Mouse (Mus musculus) intestine, postnatal 0 days (tissue): Measurements from ENCODE around the gene Pde4c. TPM values are rescaled to one million over a fixed set of nuclear protein-coding genes. Genes with fewer than 3 reads are reported as not detected.

Source experiments
- ATAC-seq: fragments of 200-750 bp; cut with Nextera tagmentation; 2 replicates; pipeline ENCODE4 v1.8.0; 2017; ENCODE audit warnings: mild to moderate bottlenecking, moderate TSS enrichment, moderate library complexity
- H3K27ac ChIP-seq: fragments of 300-500 bp; sonication (generic); 2 replicates; pipeline ENCODE4 v1.5.1; 2014; ENCODE audit warnings: mild to moderate bottlenecking, low read depth, low read length, moderate library complexity
- H3K27me3 ChIP-seq: fragments of 300-500 bp; sonication (generic); replicated peaks from 2 replicates; pipeline ENCODE4 v1.6.1; 2014; ENCODE audit warnings: low read length, mixed read lengths; ENCODE audit not compliant: control insufficient read depth, insufficient read depth
- H3K36me3 ChIP-seq: fragments of 300-500 bp; sonication (generic); 2 replicates; pipeline ENCODE4 v1.6.1; 2014; ENCODE audit warnings: mild to moderate bottlenecking, moderate library complexity; ENCODE audit not compliant: control insufficient read depth, insufficient read depth
- H3K4me1 ChIP-seq: fragments of 300-500 bp; sonication (generic); replicated peaks from 2 replicates; pipeline ENCODE4 v1.6.1; 2014; ENCODE audit warnings: antibody characterized with exemption, low read length, mixed read lengths; ENCODE audit not compliant: control insufficient read depth, insufficient read depth
- H3K4me2 ChIP-seq: fragments of 300-500 bp; sonication (generic); replicated peaks from 2 replicates; pipeline ENCODE4 v1.6.1; 2014; ENCODE audit warnings: low read depth, mild to moderate bottlenecking, moderate library complexity
- H3K4me3 ChIP-seq: fragments of 300-500 bp; sonication (generic); 2 replicates; pipeline ENCODE4 v1.5.1; 2014; ENCODE audit warnings: low read depth, low read length
- H3K9ac ChIP-seq: fragments of 300-500 bp; sonication (generic); 2 replicates; pipeline ENCODE4 v1.6.1; 2014; ENCODE audit warnings: mild to moderate bottlenecking, low read depth, low read length
- H3K9me3 ChIP-seq: fragments of 300-500 bp; sonication (generic); 2 replicates; pipeline ENCODE4 v1.6.1; 2016; ENCODE audit warnings: mixed run types; ENCODE audit not compliant: control insufficient read depth
- CTCF ChIP-seq: sonication (generic); IDR thresholded peaks from 2 replicates; pipeline ENCODE4 v1.5.1; 2016; ENCODE audit warnings: low read depth, mild to moderate bottlenecking, control low read depth, antibody characterized with exemption, moderate library complexity
- WGBS: fragments of 180-500 bp; shearing (Covaris S2); extraction: QIAGEN DNeasy Blood & Tissue Kit; methylation state at CpG from one replicate; pipeline ENCODE4 v1.1.7; 2014; 5-methylcytosine and 5-hydroxymethylcytosine counted together
- polyA plus RNA-seq: library from polyadenylated mRNA; unstranded; fragments of >200 nt; fragmentation: Nextera tagmentation; extraction: Ambion mirVana; gene quantifications from 2 replicates; pipeline ENCODE4 v1.2.1, GENCODE M21; 2015

The Pde4c gene
- polyA plus RNA-seq, 1 experiment from 2014 or later: 0.21 TPM

DNA sequence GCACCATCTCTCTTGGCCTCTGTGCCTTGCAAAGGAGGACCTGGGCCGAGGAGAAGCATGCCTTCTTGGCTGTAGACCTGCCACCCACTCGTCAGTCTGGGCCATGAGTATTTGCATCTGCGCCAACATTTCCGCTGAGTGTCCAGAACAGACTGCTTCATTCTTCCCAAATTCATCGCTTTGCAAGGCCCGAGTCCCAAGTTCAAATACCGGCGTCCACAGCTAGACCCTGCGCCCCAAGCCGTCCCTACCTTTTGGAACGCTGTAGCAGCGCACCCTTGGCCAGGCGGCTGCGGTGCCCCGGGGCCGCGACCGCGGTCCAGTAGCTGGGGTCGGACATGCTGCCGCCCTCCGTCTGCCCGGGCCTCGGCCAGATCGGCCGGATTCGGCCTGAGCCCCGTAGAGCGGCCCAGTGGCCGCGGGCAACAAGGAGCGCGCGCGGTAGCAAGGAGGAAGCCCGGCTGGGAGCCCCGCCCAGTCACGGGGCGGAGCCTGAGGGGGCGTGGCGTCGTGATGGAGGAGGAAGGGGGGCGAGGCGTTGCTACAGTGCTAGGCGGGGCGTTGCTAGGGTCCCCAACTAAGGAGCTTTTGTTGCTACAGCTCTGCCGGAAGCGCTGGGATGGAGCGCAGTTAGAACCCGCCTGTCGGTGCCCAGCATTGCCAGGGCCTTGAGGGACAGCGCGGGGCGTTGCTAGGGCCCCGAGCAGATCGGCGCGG lies 68.6 kb downstream of the Pde4c start:
- WGBS: 2% methylated on average over 58 of the region's 58 CpGs
- Histone ChIP-seq H3K9me3 (no peaks in the 10 kb centered on the region), H3K27me3 (no peaks in the 10 kb centered on the region), H3K4me1 (peaks cover 14% of the 10 kb centered on the region), H3K4me2 (peak overlapping the region; percentile 67), H3K9ac (peak overlapping the region; percentile 58), H3K36me3 (peaks cover 20% of the 10 kb centered on the region), H3K27ac (peak overlapping the region; percentile 3; the same call in 1 of the 2 replicates), H3K4me3 (peak overlapping the region; percentile 45)
- ATAC-seq: peak; percentile 62
- no peak for TF ChIP-seq CTCF

DNA sequence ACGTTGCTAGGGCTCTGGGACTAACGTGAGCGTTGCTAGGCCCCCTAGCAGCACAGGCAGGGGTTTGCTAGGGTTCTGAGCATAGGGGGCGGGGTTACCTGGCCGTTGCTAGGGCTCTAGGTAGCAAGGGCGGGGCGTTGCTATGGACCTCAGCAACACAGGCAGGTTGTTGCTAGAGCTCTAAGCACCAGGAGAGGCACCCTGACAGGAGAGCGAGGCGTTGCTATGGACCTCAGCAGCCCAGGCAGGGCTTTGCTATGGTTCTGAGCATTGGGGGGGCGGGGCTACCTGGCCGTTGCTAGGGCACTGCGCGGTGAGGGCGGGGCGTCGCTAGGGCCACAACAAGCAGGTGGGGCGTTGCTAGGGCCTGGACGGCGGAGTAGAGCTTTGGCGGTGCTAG lies 69.2 kb downstream of the Pde4c start:
- H3K36me3 ChIP-seq: peaks cover 16% of the 10 kb centered on the region; the same call in 1 of the 2 replicates
- peak overlapping the region; percentile 45 for H3K4me3 ChIP-seq
- no peak overlapping the region for H3K9ac ChIP-seq
- 1% methylated on average over 20 of the region's 20 CpGs for WGBS
- 0 out of 2 replicates have a peak, but pooled peaks have one; percentile 8 for TF ChIP-seq CTCF
- ATAC-seq: peak; percentile 52
- peak overlapping the region; percentile 67 for H3K4me2 ChIP-seq
- H3K9me3 ChIP-seq: no peaks in the 10 kb centered on the region
- no peaks in the 10 kb centered on the region for H3K27me3 ChIP-seq
- H3K27ac ChIP-seq: peak overlapping the region; percentile 3; the same call in 1 of the 2 replicates
- H3K4me1 ChIP-seq: peaks cover 14% of the 10 kb centered on the region

GRCm38 (mm10) chr8:70794215-70794614 lies 70.7 kb downstream of the Pde4c start:
- Histone ChIP-seq H3K4me2 (no peak overlapping the region), H3K4me1 (peaks cover 17% of the 10 kb centered on the region), H3K9me3 (no peaks in the 10 kb centered on the region), H3K4me3 (no peak overlapping the region), H3K36me3 (peaks cover 4% of the 10 kb centered on the region; the same call in 1 of the 2 replicates), H3K27me3 (no peaks in the 10 kb centered on the region), H3K9ac (no peak overlapping the region), H3K27ac (no peak overlapping the region)
- TF ChIP-seq CTCF: no peak
- WGBS: 74% methylated on average over 2 of the region's 2 CpGs
- ATAC-seq: no peak

DNA sequence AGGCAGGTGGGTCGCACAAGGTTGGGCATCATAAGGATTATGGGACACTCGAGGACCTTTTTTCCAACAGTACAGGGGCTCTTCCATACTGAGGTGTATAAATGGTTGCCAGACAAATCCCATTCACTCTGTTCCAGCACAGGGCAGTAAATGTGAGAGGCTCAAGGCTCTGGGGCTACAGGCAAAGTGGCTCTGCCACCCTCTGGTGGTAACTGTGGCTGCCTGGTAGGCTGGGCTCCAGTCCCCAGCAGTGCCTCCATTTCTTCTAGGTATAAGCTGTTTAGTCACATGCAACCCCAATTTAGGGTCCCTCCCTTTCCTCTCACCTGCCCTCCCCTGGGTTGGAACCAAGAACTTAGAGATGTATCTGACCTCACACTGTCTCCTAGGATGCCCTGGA lies 71.8 kb downstream of the Pde4c start:
- no peak for ATAC-seq
- TF ChIP-seq CTCF: peak; percentile 68
- no peaks in the 10 kb centered on the region for H3K27me3 ChIP-seq
- no peaks in the 10 kb centered on the region for H3K36me3 ChIP-seq
- WGBS: 86% methylated on average over 2 of the region's 2 CpGs
- H3K4me3 ChIP-seq: no peak overlapping the region
- H3K4me1 ChIP-seq: peaks cover 17% of the 10 kb centered on the region
- no peaks in the 10 kb centered on the region for H3K9me3 ChIP-seq
- H3K27ac ChIP-seq: no peak overlapping the region
- H3K4me2 ChIP-seq: peak overlapping the region; percentile 90
- no peak overlapping the region for H3K9ac ChIP-seq

GRCm38 (mm10) chr8:70796403-70797080 lies 73.0 kb downstream of the Pde4c start:
- no peak for TF ChIP-seq CTCF
- Histone ChIP-seq H3K36me3 (no peaks in the 10 kb centered on the region), H3K4me3 (peak overlapping the region; percentile 61), H3K4me2 (peak overlapping the region; percentile 90), H3K27ac (peak overlapping the region; percentile 76), H3K9ac (peak overlapping the region; percentile 73), H3K4me1 (peaks cover 11% of the 10 kb centered on the region), H3K27me3 (no peaks in the 10 kb centered on the region), H3K9me3 (no peaks in the 10 kb centered on the region)
- 2% methylated on average over 54 of the region's 54 CpGs for WGBS
- ATAC-seq: no peak

GRCm38 (mm10) chr8:70797081-70798070 lies 73.9 kb downstream of the Pde4c start:
- Histone ChIP-seq H3K9me3 (no peaks in the 10 kb centered on the region), H3K4me1 (peaks cover 7% of the 10 kb centered on the region; the same call in 1 of the 2 replicates), H3K4me2 (peak overlapping the region; percentile 90), H3K36me3 (no peaks in the 10 kb centered on the region), H3K9ac (peak overlapping the region; percentile 73), H3K27me3 (no peaks in the 10 kb centered on the region), H3K27ac (peak overlapping the region; percentile 91), H3K4me3 (peak overlapping the region; percentile 61)
- peak; percentile 86 for ATAC-seq
- TF ChIP-seq CTCF: no peak
- under 1% methylated on average over 56 of the region's 57 CpGs for WGBS
